In genomic region chr9:121697150-121698049, GRCm38 (mm10) we compare ENCODE assay signal across 9 mouse cellular contexts. TPM values are rescaled to one million over a fixed set of nuclear protein-coding genes. Genes with fewer than 3 reads are reported as not detected.
DNase-seq lines count a peak whose midpoint lies in the region; ATAC-seq and TF ChIP-seq lines count a peak whose summit lies in the region.
"Had no signal": no experiment of that assay in that cellular context is flagged by ENCODE, and none has a peak within 500 bp of the region (broad histone marks: within the 10 kb centered on the region; RNA-seq: fewer than 3 reads in every experiment).

No protein-coding gene starts in this region.

- peaks cover 27% of the 10 kb centered on the region for H3K36me3 ChIP-seq in E14TG2a.4 (ENCODE audit: insufficient read depth, low read length)

- H3K4me3 ChIP-seq in E14TG2a.4 (replicated peaks; ENCODE audit: low read length): no peak overlapping the region
- H3K4me3 ChIP-seq: limb, embryonic 15.5 days had no signal

- H3K4me1 ChIP-seq in E14TG2a.4 (replicated peaks; ENCODE audit: low read depth, low read length): peaks cover 18% of the 10 kb centered on the region
- H3K4me1 ChIP-seq: limb, embryonic 15.5 days had no signal

- H3K27me3 ChIP-seq in E14TG2a.4 (ENCODE audit: insufficient read depth, low read length): no peaks in the 10 kb centered on the region
- H3K27me3 ChIP-seq: limb, embryonic 15.5 days had no signal

- peak; percentile 71 for DNase-seq in layer of hippocampus, adult 11-12 months (ENCODE audit: low spot score)
- DNase-seq in layer of hippocampus, postnatal 36 days: no peak
- DNase-seq in brain, embryonic 14.5 days (ENCODE audit: low read depth): peak; percentile 17
- peak; percentile 42 to 74 for DNase-seq in gastrocnemius, postnatal 36 days
- DNase-seq in kidney, postnatal 36 days: peak; percentile 50 to 81
- DNase-seq in thymus, postnatal 25 days: peak; percentile 73

- intact Hi-C loops in gastrocnemius, postnatal 36 days (cut with DNase I): loop anchor here (5.0 kb wide), 1 partner anchor 130 kb away; no protein-coding TSS in a partner anchor

- peaks cover 9% of the 10 kb centered on the region for H3K9me3 ChIP-seq in E14TG2a.4 (ENCODE audit: low read length)
- H3K9me3 ChIP-seq: limb, embryonic 15.5 days had no signal

- TF ChIP-seq POLR2A in brain, embryonic 14.5 days (IDR thresholded peaks at IDR 0.05; ENCODE audit: borderline replicate concordance, extremely low read depth, insufficient read depth, insufficient read length, poor library complexity, severe bottlenecking): no peak

- ATAC-seq in megakaryocyte-erythroid progenitor cell, adult 5-6 weeks (replicated peaks; ENCODE audit: low FRiP score, low TSS enrichment, poor library complexity, severe bottlenecking): peak; percentile 72

- TF ChIP-seq CTCF in E14TG2a.4 (conservative IDR thresholded peaks at IDR 0.05; ENCODE audit: low read length): peak; percentile 97
- peak; percentile 63 for TF ChIP-seq CTCF in brain, embryonic 14.5 days (IDR thresholded peaks at IDR 0.05; ENCODE audit: borderline replicate concordance, extremely low read depth, insufficient read depth, insufficient read length)

RNA-seq across cellular contexts. Expression of gene Sec22c, which starts 7.9 kb away (rescaled TPM):
- total RNA-seq in layer of hippocampus, postnatal 36 days (2021): 10 to 100 TPM; 31.7 to 31.8 TPM
- 21.2 and 25.2 TPM in 2 replicates for polyA plus RNA-seq in brain, embryonic 14.5 days (2012; rRNA removed)
- 1 to 10 TPM; 4.7 to 4.9 TPM for total RNA-seq in gastrocnemius, postnatal 36 days (2021)
- 9.4 and 10.9 TPM in 2 replicates for total RNA-seq in megakaryocyte-erythroid progenitor cell, adult 5-6 weeks (2014; fragmentation: Nextera tagmentation)
- 1.9 and 3.1 TPM in 2 replicates for total RNA-seq in megakaryocyte-erythroid progenitor cell, adult 5-6 weeks (2017)

RNA-seq across cellular contexts. Expression of gene Ss18l2, which starts 12.7 kb away (rescaled TPM):
- total RNA-seq in layer of hippocampus, postnatal 36 days (2021): 10 to 100 TPM; 73.2 to 84.3 TPM
- 65.3 and 71.1 TPM in 2 replicates for polyA plus RNA-seq in brain, embryonic 14.5 days (2012; rRNA removed)
- 100 to 1,000 TPM in 1 of 2 experiments, 10 to 100 TPM in 1; 95.2 to 104 TPM for total RNA-seq in gastrocnemius, postnatal 36 days (2021)
- 57.8 and 77.0 TPM in 2 replicates for total RNA-seq in megakaryocyte-erythroid progenitor cell, adult 5-6 weeks (2014; fragmentation: Nextera tagmentation)
- total RNA-seq in megakaryocyte-erythroid progenitor cell, adult 5-6 weeks (2017): 47.8 and 54.4 TPM in 2 replicates

RNA-seq across cellular contexts. Expression of gene Nktr, which starts 21.6 kb away (rescaled TPM):
- 100 to 1,000 TPM in 1 of 2 experiments, 10 to 100 TPM in 1; 99.0 to 145 TPM for total RNA-seq in layer of hippocampus, postnatal 36 days (2021)
- 165 and 197 TPM in 2 replicates for polyA plus RNA-seq in brain, embryonic 14.5 days (2012; rRNA removed)
- 10 to 100 TPM; 27.4 to 31.6 TPM for total RNA-seq in gastrocnemius, postnatal 36 days (2021)
- total RNA-seq in megakaryocyte-erythroid progenitor cell, adult 5-6 weeks (2014; fragmentation: Nextera tagmentation): 161 and 173 TPM in 2 replicates
- total RNA-seq in megakaryocyte-erythroid progenitor cell, adult 5-6 weeks (2017): 132 and 146 TPM in 2 replicates

RNA-seq across cellular contexts. Expression of gene Vipr1, which starts 54.9 kb away (rescaled TPM):
- 10 to 100 TPM; 15.0 to 18.7 TPM for total RNA-seq in layer of hippocampus, postnatal 36 days (2021)
- 0.38 and 0.63 TPM in 2 replicates for polyA plus RNA-seq in brain, embryonic 14.5 days (2012; rRNA removed)
- total RNA-seq in gastrocnemius, postnatal 36 days (2021): 1 to 10 TPM; 1.8 to 4.5 TPM
- not detected in 2 replicates for total RNA-seq in megakaryocyte-erythroid progenitor cell, adult 5-6 weeks (2014; fragmentation: Nextera tagmentation)
- not detected in 2 replicates for total RNA-seq in megakaryocyte-erythroid progenitor cell, adult 5-6 weeks (2017)

RNA-seq across cellular contexts. Expression of gene Lyzl4, which starts 55.5 kb away (rescaled TPM):
- total RNA-seq in layer of hippocampus, postnatal 36 days (2021): 1 to 10 TPM in 1 of 2 experiments, under 1 TPM in 1; 0.37 to 1.6 TPM
- polyA plus RNA-seq in brain, embryonic 14.5 days (2012; rRNA removed): not detected in 2 replicates
- not detected for total RNA-seq in gastrocnemius, postnatal 36 days (2021)
- not detected in 2 replicates for total RNA-seq in megakaryocyte-erythroid progenitor cell, adult 5-6 weeks (2014; fragmentation: Nextera tagmentation)
- not detected in 2 replicates for total RNA-seq in megakaryocyte-erythroid progenitor cell, adult 5-6 weeks (2017)

Comparison
In these comparisons a context has a peak if more than half of its experiments do, and no peak if none do; other contexts are left out.
1. DNase-seq: peak in layer of hippocampus, adult 11-12 months (single experiment), brain, embryonic 14.5 days (single experiment), gastrocnemius, postnatal 36 days (2 of 2), kidney, postnatal 36 days (2 of 2) and thymus, postnatal 25 days (single experiment); none in layer of hippocampus, postnatal 36 days (0 of 2).